Mouse (Mus musculus) sigmoid colon, adult 10 weeks (tissue): Measurements from ENCODE around the gene Zfand4. TPM values are rescaled to one million over a fixed set of nuclear protein-coding genes. Genes with fewer than 3 reads are reported as not detected.

Experiments used
- polyA plus RNA-seq: library from polyadenylated mRNA; stranded (reverse); fragments of 350-450 nt; fragmentation: Illumina TruSeq; extraction: RNeasy Lipid Tissue Mini Kit (QIAGEN cat#74804); gene quantifications from one replicate; pipeline ENCODE4 v1.2.3, GENCODE M21; 2014; ENCODE audit warnings: low read depth, low replicate concordance

The Zfand4 gene
- polyA plus RNA-seq = 2.1 TPM

DNA sequence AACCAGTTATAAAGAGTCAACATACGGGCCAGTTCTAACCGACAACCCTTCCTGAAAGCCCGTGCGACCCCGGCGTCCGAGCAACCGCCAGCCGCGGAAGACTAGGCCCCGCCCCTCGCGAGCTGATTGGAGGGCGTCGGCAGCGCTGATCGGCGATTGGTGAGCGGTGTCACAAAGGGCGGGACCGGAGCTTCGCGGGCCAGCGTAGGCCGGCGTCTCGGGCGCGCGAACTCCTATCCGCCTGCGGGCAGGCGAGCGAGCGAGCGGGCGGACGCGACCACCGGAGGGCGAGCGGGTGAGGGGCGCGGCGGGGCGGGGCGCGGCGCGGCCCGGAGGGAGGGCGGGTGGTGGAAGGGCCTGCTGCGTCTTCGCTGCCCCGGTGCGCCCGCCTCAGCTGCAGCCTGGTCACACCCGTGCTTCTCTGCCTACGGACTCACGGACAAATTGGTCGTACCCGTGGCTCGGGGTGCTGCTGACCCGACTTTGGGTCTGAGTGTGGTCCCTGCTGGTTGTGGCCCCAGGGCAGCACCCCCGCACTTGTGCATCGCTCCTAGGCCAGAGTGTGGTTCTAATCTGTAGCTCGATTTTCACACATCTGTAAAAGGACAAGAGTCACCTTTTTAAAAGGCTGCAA, at the start of gene Zfand4:
Zfand4 (plus strand) TSS at position 205 of the 634 bp plus-strand sequence.

DNA sequence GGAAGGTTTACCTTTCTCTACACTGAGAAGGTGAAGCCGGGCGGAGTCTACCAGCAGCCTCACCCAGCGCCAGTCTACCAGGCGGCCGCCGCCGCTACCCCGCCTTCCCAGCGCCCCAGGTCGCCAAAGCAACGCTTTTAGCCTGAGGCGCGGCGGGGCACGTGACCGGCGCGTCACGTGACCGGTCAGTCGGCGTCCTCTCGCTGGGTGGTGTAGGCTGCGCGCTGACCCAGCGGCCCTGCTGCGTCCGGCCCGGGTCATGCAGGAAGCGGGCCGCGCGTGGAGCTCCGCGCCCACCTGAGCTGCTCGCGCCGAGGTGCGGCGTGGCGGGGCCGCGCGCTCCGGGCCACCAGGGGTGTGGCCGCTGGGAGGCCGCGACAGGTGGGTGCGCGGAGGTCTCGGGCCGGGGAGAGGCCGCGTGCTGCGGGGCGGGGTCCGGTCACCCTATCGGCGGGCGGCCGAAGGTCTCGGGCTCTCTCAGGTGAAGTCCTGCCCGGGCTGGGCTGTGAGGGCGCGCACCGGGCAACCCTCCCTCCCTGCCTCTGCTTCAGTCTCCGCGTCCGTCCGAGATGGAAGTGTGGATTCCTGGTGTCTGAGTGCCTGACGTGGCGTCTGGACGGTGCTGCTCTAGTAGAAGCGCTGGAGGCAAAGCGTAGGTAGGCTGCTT, 73.9 kb downstream of the Zfand4 start, which contains the start of gene March8:
March8 (plus strand) TSS at position 190 of the 667 bp plus-strand sequence.

Other genes with a start within 250 kb of the Zfand4 start
- gene Tmcc1, start 70.7 kb upstream of the Zfand4 start, polyA plus RNA-seq = 20.4 TPM
- 41.8 TPM for gene Washc2, start 56.2 kb upstream of the Zfand4 start, polyA plus RNA-seq
- gene March8, start 73.8 kb downstream of the Zfand4 start, polyA plus RNA-seq = 149 TPM
- gene Alox5, start 197.0 kb downstream of the Zfand4 start, polyA plus RNA-seq = 1.5 TPM
- gene Olfr211, start 224.9 kb downstream of the Zfand4 start, polyA plus RNA-seq = not detected
- gene Olfr212, start 242.3 kb downstream of the Zfand4 start, polyA plus RNA-seq = not detected